Mouse (Mus musculus): ENCODE measurements around the gene Kcnj8. TPM values are rescaled to one million over a fixed set of nuclear protein-coding genes. Genes with fewer than 3 reads are reported as not detected.
A peak's percentile ranks its signal among the peaks of the same experiment; 100 is the strongest.

The Kcnj8 gene
- 0.26 and 0.58 TPM in 2 replicates for total RNA-seq (2012; rRNA removed)

GRCm38 (mm10) chr6:142571055-142571618 is at the start of gene Kcnj8:
Kcnj8 (minus strand) TSS chr6:142571614.
- in situ Hi-C loops (cut with MboI; ENCODE audit: low sequenced_read_pairs in 2 of 2, unreplicated experiment in 2 of 2): no loop called here
- H3K27ac ChIP-seq (ENCODE audit: insufficient read depth, low read depth, low read length, poor library complexity, severe bottlenecking): no peak within 1 kb of the TSS

GRCm38 (mm10) chr6:142616659-142617058 is 45.2 kb upstream of the Kcnj8 start:
- H3K9ac ChIP-seq (ENCODE audit: insufficient read depth, low read depth, low read length, poor library complexity, severe bottlenecking): no peak overlapping the region
- in situ Hi-C loops (cut with MboI; ENCODE audit: low sequenced_read_pairs in 2 of 2, unreplicated experiment in 2 of 2): no loop called here
- no peak for DNase-seq (ENCODE audit: low read depth, low spot score)

More at GRCm38 (mm10) chr6:142571055-142571618, at the start of gene Kcnj8:
- DNase-seq (ENCODE audit: low read depth, low spot score): peak; percentile 31
- TF ChIP-seq ZNF384 (IDR thresholded peaks at IDR 0.05; ENCODE audit: low read depth, low read length) (no peak), CHD2 (IDR thresholded peaks at IDR 0.05; ENCODE audit: low read depth, low read length) (no peak), HCFC1 (IDR thresholded peaks at IDR 0.05; ENCODE audit: borderline replicate concordance, insufficient read depth, low read length) (no peak), MAFK (IDR thresholded peaks at IDR 0.05; ENCODE audit: insufficient read depth, low read depth, low read length) (no peak), ZC3H11A (IDR thresholded peaks at IDR 0.05; ENCODE audit: borderline replicate concordance, low read depth, low read length) (no peak)
- H3K36me3 ChIP-seq (ENCODE audit: control insufficient read depth, insufficient read depth, low read length, poor library complexity, severe bottlenecking): no peaks in the 10 kb centered on the region
- peak within 1 kb of the TSS; percentile 46 to 58 for H3K4me3 ChIP-seq (ENCODE audit: insufficient read depth in 1 of 2, low read depth in 1 of 2, low read length in 2 of 2, poor library complexity in 1 of 2, severe bottlenecking in 1 of 2)
- H3K9me3 ChIP-seq (ENCODE audit: control insufficient read depth, insufficient read depth, low read depth, low read length): no peaks in the 10 kb centered on the region
- H3K9ac ChIP-seq (ENCODE audit: insufficient read depth, low read depth, low read length, poor library complexity, severe bottlenecking): peak within 1 kb of the TSS; percentile 16; the same call in 1 of the 2 replicates
- H3K4me1 ChIP-seq (ENCODE audit: control insufficient read depth in 2 of 2, insufficient read depth in 2 of 2, low read length in 2 of 2, poor library complexity in 1 of 2): peaks cover 0 to 2% of the 10 kb centered on the region in 2 experiments; a peak in 1 of 4 replicates

GRCm38 (mm10) chr6:142614324-142614723 is 42.9 kb upstream of the Kcnj8 start:
- Histone ChIP-seq H3K9ac (ENCODE audit: insufficient read depth, low read depth, low read length, poor library complexity, severe bottlenecking) (no peak overlapping the region), H3K27ac (ENCODE audit: insufficient read depth, low read depth, low read length, poor library complexity, severe bottlenecking) (no peak overlapping the region), H3K4me1 (ENCODE audit: control insufficient read depth in 2 of 2, insufficient read depth in 2 of 2, low read length in 2 of 2, poor library complexity in 1 of 2) (no peaks in the 10 kb centered on the region), H3K9me3 (ENCODE audit: control insufficient read depth, insufficient read depth, low read depth, low read length) (no peaks in the 10 kb centered on the region), H3K36me3 (ENCODE audit: control insufficient read depth, insufficient read depth, low read length, poor library complexity, severe bottlenecking) (no peaks in the 10 kb centered on the region), H3K4me3 (ENCODE audit: insufficient read depth in 1 of 2, low read depth in 1 of 2, low read length in 2 of 2, poor library complexity in 1 of 2, severe bottlenecking in 1 of 2) (no peak overlapping the region)
- in situ Hi-C loops (cut with MboI; ENCODE audit: low sequenced_read_pairs in 2 of 2, unreplicated experiment in 2 of 2): no loop called here
- TF ChIP-seq MAFK (IDR thresholded peaks at IDR 0.05; ENCODE audit: insufficient read depth, low read depth, low read length): no peak
- TF ChIP-seq ZNF384 (IDR thresholded peaks at IDR 0.05; ENCODE audit: low read depth, low read length): no peak
- TF ChIP-seq HCFC1 (IDR thresholded peaks at IDR 0.05; ENCODE audit: borderline replicate concordance, insufficient read depth, low read length): no peak
- TF ChIP-seq ZC3H11A (IDR thresholded peaks at IDR 0.05; ENCODE audit: borderline replicate concordance, low read depth, low read length): no peak
- no peak for TF ChIP-seq CHD2 (IDR thresholded peaks at IDR 0.05; ENCODE audit: low read depth, low read length)
- DNase-seq (ENCODE audit: low read depth, low spot score): no peak

More at GRCm38 (mm10) chr6:142616659-142617058, 45.2 kb upstream of the Kcnj8 start:
- no peaks in the 10 kb centered on the region for H3K4me1 ChIP-seq (ENCODE audit: control insufficient read depth in 2 of 2, insufficient read depth in 2 of 2, low read length in 2 of 2, poor library complexity in 1 of 2)
- no peaks in the 10 kb centered on the region for H3K36me3 ChIP-seq (ENCODE audit: control insufficient read depth, insufficient read depth, low read length, poor library complexity, severe bottlenecking)
- H3K4me3 ChIP-seq (ENCODE audit: insufficient read depth in 1 of 2, low read depth in 1 of 2, low read length in 2 of 2, poor library complexity in 1 of 2, severe bottlenecking in 1 of 2): no peak overlapping the region
- TF ChIP-seq CHD2 (IDR thresholded peaks at IDR 0.05; ENCODE audit: low read depth, low read length): no peak
- no peak for TF ChIP-seq HCFC1 (IDR thresholded peaks at IDR 0.05; ENCODE audit: borderline replicate concordance, insufficient read depth, low read length)
- no peak for TF ChIP-seq ZC3H11A (IDR thresholded peaks at IDR 0.05; ENCODE audit: borderline replicate concordance, low read depth, low read length)
- TF ChIP-seq MAFK (IDR thresholded peaks at IDR 0.05; ENCODE audit: insufficient read depth, low read depth, low read length): no peak
- no peak for TF ChIP-seq ZNF384 (IDR thresholded peaks at IDR 0.05; ENCODE audit: low read depth, low read length)
- H3K9me3 ChIP-seq (ENCODE audit: control insufficient read depth, insufficient read depth, low read depth, low read length): no peaks in the 10 kb centered on the region
- no peak overlapping the region for H3K27ac ChIP-seq (ENCODE audit: insufficient read depth, low read depth, low read length, poor library complexity, severe bottlenecking)

GRCm38 (mm10) chr6:142612366-142612765 is 41.0 kb upstream of the Kcnj8 start:
- Histone ChIP-seq H3K9ac (ENCODE audit: insufficient read depth, low read depth, low read length, poor library complexity, severe bottlenecking) (no peak overlapping the region), H3K4me1 (ENCODE audit: control insufficient read depth in 2 of 2, insufficient read depth in 2 of 2, low read length in 2 of 2, poor library complexity in 1 of 2) (no peaks in the 10 kb centered on the region), H3K9me3 (ENCODE audit: control insufficient read depth, insufficient read depth, low read depth, low read length) (no peaks in the 10 kb centered on the region), H3K27ac (ENCODE audit: insufficient read depth, low read depth, low read length, poor library complexity, severe bottlenecking) (no peak overlapping the region), H3K36me3 (ENCODE audit: control insufficient read depth, insufficient read depth, low read length, poor library complexity, severe bottlenecking) (no peaks in the 10 kb centered on the region), H3K4me3 (ENCODE audit: insufficient read depth in 1 of 2, low read depth in 1 of 2, low read length in 2 of 2, poor library complexity in 1 of 2, severe bottlenecking in 1 of 2) (no peak overlapping the region)
- TF ChIP-seq HCFC1 (IDR thresholded peaks at IDR 0.05; ENCODE audit: borderline replicate concordance, insufficient read depth, low read length) (no peak), CHD2 (IDR thresholded peaks at IDR 0.05; ENCODE audit: low read depth, low read length) (no peak), ZC3H11A (IDR thresholded peaks at IDR 0.05; ENCODE audit: borderline replicate concordance, low read depth, low read length) (no peak), MAFK (IDR thresholded peaks at IDR 0.05; ENCODE audit: insufficient read depth, low read depth, low read length) (no peak), ZNF384 (IDR thresholded peaks at IDR 0.05; ENCODE audit: low read depth, low read length) (no peak)
- in situ Hi-C loops (cut with MboI; ENCODE audit: low sequenced_read_pairs in 2 of 2, unreplicated experiment in 2 of 2): no loop called here
- no peak for DNase-seq (ENCODE audit: low read depth, low spot score)

All from ES-E14 (cell line).